In genomic region chr7:19935171-19935751, GRCm38 (mm10) we compare ENCODE assay signal across 10 mouse cellular contexts. TPM values are rescaled to one million over a fixed set of nuclear protein-coding genes. Genes with fewer than 3 reads are reported as not detected.
A peak's percentile ranks its signal among the peaks of the same experiment; 100 is the strongest.
DNase-seq lines count a peak whose midpoint lies in the region; ATAC-seq and TF ChIP-seq lines count a peak whose summit lies in the region.
"Had no signal": no experiment of that assay in that cellular context is flagged by ENCODE, and none has a peak within 500 bp of the region (broad histone marks: within the 10 kb centered on the region; RNA-seq: fewer than 3 reads in every experiment).

No protein-coding gene starts in this region.

- peak; percentile 26 for DNase-seq in embryonic facial prominence, embryonic 14.5 days (ENCODE audit: low spot score)
- DNase-seq in embryonic facial prominence, embryonic 10.5 days (ENCODE audit: low spot score) = no peak
- peak; percentile 34 for DNase-seq in T-cell, adult 2 months (ENCODE audit: low spot score)
- peak; percentile 39 to 47 for DNase-seq in heart, postnatal 14 days
- no peak for DNase-seq in cerebellum, postnatal 14 days
- no peak for DNase-seq in cerebellum, adult 2 months
- DNase-seq: cerebellum, adult 9-10 months had no signal

- no peak overlapping the region for H3K4me3 ChIP-seq in embryonic facial prominence, embryonic 14.5 days (ENCODE audit: low read depth, low read length)
- H3K4me3 ChIP-seq in embryonic facial prominence, embryonic 10.5 days = no peak overlapping the region
- H3K4me3 ChIP-seq in myocyte = no peak overlapping the region
- no peak overlapping the region for H3K4me3 ChIP-seq in midbrain, embryonic 16.5 days (ENCODE audit: low read depth, low read length)
- no peak overlapping the region for H3K4me3 ChIP-seq in cerebellum, adult 2 months (replicated peaks; ENCODE audit: insufficient read depth, low read depth, low read length)

- no peak for ATAC-seq in embryonic facial prominence, embryonic 14.5 days (ENCODE audit: low read depth)
- no peak for ATAC-seq in midbrain, embryonic 16.5 days

- no peaks in the 10 kb centered on the region for H3K9me3 ChIP-seq in embryonic facial prominence, embryonic 14.5 days (ENCODE audit: control insufficient read depth, low read length)
- H3K9me3 ChIP-seq in embryonic facial prominence, embryonic 10.5 days = no peaks in the 10 kb centered on the region
- no peaks in the 10 kb centered on the region for H3K9me3 ChIP-seq in midbrain, embryonic 16.5 days (replicated peaks; ENCODE audit: control insufficient read depth, low read length, poor library complexity, severe bottlenecking)

- H3K9ac ChIP-seq in embryonic facial prominence, embryonic 14.5 days (ENCODE audit: low read depth, low read length) = no peak overlapping the region
- no peak overlapping the region for H3K9ac ChIP-seq in midbrain, embryonic 16.5 days (ENCODE audit: low read depth, low read length)

- H3K27ac ChIP-seq in embryonic facial prominence, embryonic 14.5 days (replicated peaks; ENCODE audit: low read depth, low read length) = no peak overlapping the region
- H3K27ac ChIP-seq in embryonic facial prominence, embryonic 10.5 days (replicated peaks) = no peak overlapping the region
- no peak overlapping the region for H3K27ac ChIP-seq in midbrain, embryonic 16.5 days (ENCODE audit: low read length)
- H3K27ac ChIP-seq in cerebellum, adult 2 months (ENCODE audit: insufficient read depth, low read length) = no peak overlapping the region

- H3K36me3 ChIP-seq in embryonic facial prominence, embryonic 14.5 days (ENCODE audit: control insufficient read depth, insufficient read depth, low read length) = no peaks in the 10 kb centered on the region
- H3K36me3 ChIP-seq in embryonic facial prominence, embryonic 10.5 days (replicated peaks) = no peaks in the 10 kb centered on the region
- H3K36me3 ChIP-seq in myocyte (ENCODE audit: control insufficient read depth, insufficient read depth) = no peaks in the 10 kb centered on the region
- H3K36me3 ChIP-seq in midbrain, embryonic 16.5 days (ENCODE audit: control insufficient read depth, insufficient read depth, low read length) = no peaks in the 10 kb centered on the region

- no peak for TF ChIP-seq POLR2A in myocyte (IDR thresholded peaks at IDR 0.05; ENCODE audit: insufficient read length, low read depth)
- no peak for TF ChIP-seq POLR2A in cerebellum, adult 2 months (IDR thresholded peaks at IDR 0.05; ENCODE audit: borderline replicate concordance, insufficient read depth, low read length)

- no peak overlapping the region for H3ac ChIP-seq in myocyte (ENCODE audit: control insufficient read depth, insufficient read length)

- no peaks in the 10 kb centered on the region for H3K4me1 ChIP-seq in embryonic facial prominence, embryonic 14.5 days (ENCODE audit: control insufficient read depth, insufficient read depth, low read length)
- peaks cover 4% of the 10 kb centered on the region for H3K4me1 ChIP-seq in embryonic facial prominence, embryonic 10.5 days
- peaks cover 7% of the 10 kb centered on the region; the same call in 1 of the 2 replicates for H3K4me1 ChIP-seq in midbrain, embryonic 16.5 days (ENCODE audit: control insufficient read depth, insufficient read depth, low read length)
- H3K4me1 ChIP-seq in cerebellum, adult 2 months (ENCODE audit: control insufficient read depth, insufficient read depth, low read length) = peaks cover 8% of the 10 kb centered on the region

- H3K4me2 ChIP-seq in embryonic facial prominence, embryonic 14.5 days (ENCODE audit: low read depth, low read length) = no peak overlapping the region
- no peak overlapping the region for H3K4me2 ChIP-seq in myocyte (ENCODE audit: low read depth)
- H3K4me2 ChIP-seq in midbrain, embryonic 16.5 days (ENCODE audit: low read length) = no peak overlapping the region

- 68% methylated on average over 20 of the region's 20 CpGs for WGBS in embryonic facial prominence, embryonic 14.5 days
- 81% methylated on average over 20 of the region's 20 CpGs for WGBS in embryonic facial prominence, embryonic 10.5 days
- 85% methylated on average over 20 of the region's 20 CpGs for WGBS in midbrain, embryonic 16.5 days
- 63% methylated on average over 20 of the region's 20 CpGs for WGBS in cerebellum, adult 2 months

- no peak for TF ChIP-seq CTCF in cerebellum, adult 2 months (IDR thresholded peaks at IDR 0.05; ENCODE audit: borderline replicate concordance, insufficient read depth, low read depth, low read length)

- peaks cover 10% of the 10 kb centered on the region for H3K27me3 ChIP-seq in embryonic facial prominence, embryonic 14.5 days (replicated peaks; ENCODE audit: control insufficient read depth, insufficient read depth, low read length)
- peaks cover 16% of the 10 kb centered on the region for H3K27me3 ChIP-seq in embryonic facial prominence, embryonic 10.5 days (replicated peaks; ENCODE audit: low read depth, poor library complexity, severe bottlenecking)
- H3K27me3 ChIP-seq in myocyte (ENCODE audit: control insufficient read depth, insufficient read depth, insufficient read length) = no peaks in the 10 kb centered on the region
- H3K27me3 ChIP-seq in midbrain, embryonic 16.5 days (ENCODE audit: control insufficient read depth, insufficient read depth, low read depth, low read length) = no peaks in the 10 kb centered on the region
- no peaks in the 10 kb centered on the region for H3K27me3 ChIP-seq in cerebellum, adult 2 months (ENCODE audit: control insufficient read depth, insufficient read depth, low read length)

- intact Hi-C loops in heart, postnatal 14 days (cut with DNase I) = no loop called here

- no peaks in the 10 kb centered on the region for H3K79me2 ChIP-seq in myocyte (ENCODE audit: control insufficient read depth, insufficient read depth)

TF ChIP-seq in myocyte, 11 proteins besides CTCF, POLR2A, EP300 and RAD21:
- TF ChIP-seq TCF3 (IDR thresholded peaks at IDR 0.05; ENCODE audit: insufficient read length, low read depth) = no peak
- TF ChIP-seq MYOG (IDR thresholded peaks at IDR 0.05; ENCODE audit: control insufficient read depth in 1 of 3, insufficient read depth in 1 of 3, insufficient read length in 2 of 3, low read depth in 2 of 3) = peak in 1 of 3 experiments; percentile 40
- peak; percentile 41 to 67 (median 55) for TF ChIP-seq MYOD1 (IDR thresholded peaks at IDR 0.05; ENCODE audit: control insufficient read depth in 1 of 3, insufficient read length in 2 of 3, low read depth in 2 of 3)
- TF ChIP-seq USF1 (IDR thresholded peaks at IDR 0.05; ENCODE audit: low read depth) = no peak
- TF ChIP-seq POLR2AphosphoS2 (IDR thresholded peaks at IDR 0.05; ENCODE audit: insufficient read length, low read depth) = no peak
- TF ChIP-seq TCF12 (IDR thresholded peaks at IDR 0.05; ENCODE audit: insufficient read depth, poor library complexity, severe bottlenecking) = no peak
- TF ChIP-seq E2F4 (IDR thresholded peaks at IDR 0.05; ENCODE audit: insufficient read depth) = no peak
- no peak for TF ChIP-seq MAX (IDR thresholded peaks at IDR 0.05; ENCODE audit: low read depth)
- TF ChIP-seq REST (IDR thresholded peaks at IDR 0.05; ENCODE audit: insufficient read depth, insufficient read length) = no peak
- TF ChIP-seq CEBPB (IDR thresholded peaks at IDR 0.05; ENCODE audit: insufficient read depth, poor library complexity, severe bottlenecking) = no peak

RNA-seq across cellular contexts. Expression of gene Pvr, which starts 14.3 kb away (rescaled TPM):
- polyA plus RNA-seq in embryonic facial prominence, embryonic 14.5 days (2014; fragmentation: Nextera tagmentation; extraction: Ambion mirVana) = 9.0 and 10.2 TPM in 2 replicates
- 8.2 and 8.8 TPM in 2 replicates for polyA plus RNA-seq in embryonic facial prominence, embryonic 10.5 days (2016; fragmentation: Nextera tagmentation; extraction: Ambion mirVana)
- 10 to 100 TPM; 20.0 to 25.6 TPM for total RNA-seq in heart, postnatal 14 days (2021)
- 39.7 TPM for polyA plus RNA-seq in myocyte (2012; fragmentation: generic; extraction: Trizol)
- 9.3 and 11.5 TPM in 2 replicates for polyA plus RNA-seq in midbrain, embryonic 16.5 days (2015; fragmentation: Nextera tagmentation; extraction: Ambion mirVana)
- polyA plus RNA-seq in cerebellum, adult 2 months (2012; rRNA removed) = 7.4 and 7.5 TPM in 2 replicates

RNA-seq across cellular contexts. Expression of gene Igsf23, which starts 15.3 kb away (rescaled TPM):
- not detected in 2 replicates for polyA plus RNA-seq in embryonic facial prominence, embryonic 14.5 days (2014; fragmentation: Nextera tagmentation; extraction: Ambion mirVana)
- polyA plus RNA-seq in embryonic facial prominence, embryonic 10.5 days (2016; fragmentation: Nextera tagmentation; extraction: Ambion mirVana) = 0.21 TPM in 1 of 2 replicates, not detected in the other
- 1 to 10 TPM; 1.3 to 1.6 TPM for total RNA-seq in heart, postnatal 14 days (2021)
- polyA plus RNA-seq in myocyte (2012; fragmentation: generic; extraction: Trizol) = 0.11 TPM
- not detected in 2 replicates for polyA plus RNA-seq in midbrain, embryonic 16.5 days (2015; fragmentation: Nextera tagmentation; extraction: Ambion mirVana)
- polyA plus RNA-seq in cerebellum, adult 2 months (2012; rRNA removed) = not detected in 2 replicates

RNA-seq across cellular contexts. Expression of gene Ceacam20, which starts 30.0 kb away (rescaled TPM):
- polyA plus RNA-seq in embryonic facial prominence, embryonic 14.5 days (2014; fragmentation: Nextera tagmentation; extraction: Ambion mirVana) = not detected in 2 replicates
- not detected in 2 replicates for polyA plus RNA-seq in embryonic facial prominence, embryonic 10.5 days (2016; fragmentation: Nextera tagmentation; extraction: Ambion mirVana)
- not detected for total RNA-seq in heart, postnatal 14 days (2021)
- not detected for polyA plus RNA-seq in myocyte (2012; fragmentation: generic; extraction: Trizol)
- not detected in 2 replicates for polyA plus RNA-seq in midbrain, embryonic 16.5 days (2015; fragmentation: Nextera tagmentation; extraction: Ambion mirVana)
- not detected in 2 replicates for polyA plus RNA-seq in cerebellum, adult 2 months (2012; rRNA removed)
- polyA plus RNA-seq: C2C12 had no signal

RNA-seq across cellular contexts. Expression of gene Ceacam19, which starts 47.5 kb away (rescaled TPM):
- polyA plus RNA-seq in embryonic facial prominence, embryonic 14.5 days (2014; fragmentation: Nextera tagmentation; extraction: Ambion mirVana) = 1.2 TPM in 2 replicates
- polyA plus RNA-seq in embryonic facial prominence, embryonic 10.5 days (2016; fragmentation: Nextera tagmentation; extraction: Ambion mirVana) = not detected in 2 replicates
- not detected for total RNA-seq in heart, postnatal 14 days (2021)
- polyA plus RNA-seq in myocyte (2012; fragmentation: generic; extraction: Trizol) = 0.01 TPM
- polyA plus RNA-seq in midbrain, embryonic 16.5 days (2015; fragmentation: Nextera tagmentation; extraction: Ambion mirVana) = not detected in 2 replicates
- polyA plus RNA-seq in cerebellum, adult 2 months (2012; rRNA removed) = not detected in 2 replicates
- polyA plus RNA-seq: C2C12 had no signal

RNA-seq across cellular contexts. Expression of gene Nlrp9b, which starts 56.0 kb away (rescaled TPM):
- not detected in 2 replicates for polyA plus RNA-seq in embryonic facial prominence, embryonic 14.5 days (2014; fragmentation: Nextera tagmentation; extraction: Ambion mirVana)
- polyA plus RNA-seq in embryonic facial prominence, embryonic 10.5 days (2016; fragmentation: Nextera tagmentation; extraction: Ambion mirVana) = not detected in 2 replicates
- total RNA-seq in heart, postnatal 14 days (2021) = not detected
- polyA plus RNA-seq in myocyte (2012; fragmentation: generic; extraction: Trizol) = not detected
- not detected in 2 replicates for polyA plus RNA-seq in midbrain, embryonic 16.5 days (2015; fragmentation: Nextera tagmentation; extraction: Ambion mirVana)
- polyA plus RNA-seq in cerebellum, adult 2 months (2012; rRNA removed) = not detected in 2 replicates
- polyA plus RNA-seq: C2C12 had no signal

Comparison
In these comparisons a context has a peak if more than half of its experiments do, and no peak if none do; other contexts are left out.
1. DNase-seq: peak in embryonic facial prominence, embryonic 14.5 days (single experiment), T-cell, adult 2 months (single experiment) and heart, postnatal 14 days (2 of 2); none in embryonic facial prominence, embryonic 10.5 days (single experiment), cerebellum, postnatal 14 days (0 of 2) and cerebellum, adult 2 months (0 of 2).